Mouse (Mus musculus) heart, adult 10 weeks (tissue): ENCODE data around the gene Gm21887. TPM values are rescaled to one million over a fixed set of nuclear protein-coding genes. Genes with fewer than 3 reads are reported as not detected.

Experiments
- polyA plus RNA-seq: library from polyadenylated mRNA; stranded (reverse); fragments of 350-450 nt; fragmentation: Illumina TruSeq; extraction: RNeasy Lipid Tissue Mini Kit (QIAGEN cat#74804); gene quantifications from one replicate; pipeline ENCODE4 v1.2.3, GENCODE M21; 2014; ENCODE audit warnings: low read depth, low replicate concordance

Gene Gm21887
- 155 TPM for polyA plus RNA-seq

GRCm38 (mm10) chrX:170009016-170009750 is at the start of gene Gm21887:
TSS of gene Gm21887 (plus strand) at chrX:170009659.

Other genes with a start within 250 kb of the Gm21887 start
- not detected for gene 4933400A11Rik, start 230.0 kb upstream of the Gm21887 start, polyA plus RNA-seq